Mouse (Mus musculus): ENCODE measurements around the gene Gorasp2.

The Gorasp2 gene

DNA sequence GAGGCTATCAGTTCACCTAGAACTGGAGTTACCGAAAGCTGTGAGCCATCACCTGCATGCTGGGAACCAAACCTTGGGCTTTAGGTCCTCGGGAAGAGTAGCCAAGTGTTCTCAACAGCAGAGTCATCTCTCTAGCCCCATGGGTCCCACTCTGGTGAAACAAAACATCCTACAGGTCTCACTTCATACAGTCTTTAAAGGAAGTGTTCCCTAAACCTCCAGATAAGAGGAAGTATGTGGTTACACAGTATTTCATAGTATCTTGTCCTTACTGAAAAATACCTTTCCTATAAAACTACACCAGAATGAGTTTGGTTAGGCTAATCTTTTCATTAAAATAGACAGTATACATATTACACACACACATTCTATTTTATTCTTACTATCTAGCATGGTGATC is 81.2 kb downstream of the Gorasp2 start:
- no peak for DNase-seq (ENCODE audit: low spot score in 2 of 2)

GRCm38 (mm10) chr2:70751655-70752054 is 90.3 kb downstream of the Gorasp2 start:
- no peak for DNase-seq (ENCODE audit: low spot score in 2 of 2)

DNA sequence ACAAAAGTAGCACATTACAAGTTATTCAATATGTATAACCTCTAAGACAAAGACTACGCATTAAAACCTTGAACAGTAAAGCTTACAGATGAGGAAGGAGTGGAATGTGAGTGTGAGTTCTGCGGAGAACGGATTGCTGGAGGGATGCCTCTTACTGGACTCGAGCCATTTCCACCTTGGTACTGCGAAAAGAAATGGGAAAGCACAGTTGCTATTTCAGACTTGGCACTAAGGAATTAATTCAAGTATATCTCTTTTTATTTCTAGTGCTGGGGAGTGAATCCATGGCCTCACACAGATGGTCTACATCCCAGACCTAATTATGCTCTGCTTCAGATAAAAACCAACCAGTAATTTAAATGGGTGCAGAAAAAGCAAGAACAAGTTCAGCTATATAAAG is 90.8 kb downstream of the Gorasp2 start:
- no peak for DNase-seq (ENCODE audit: low spot score in 2 of 2)
